Mouse (Mus musculus): ENCODE results near the gene Hps5. TPM values are rescaled to one million over a fixed set of nuclear protein-coding genes. Genes with fewer than 3 reads are reported as not detected.

Gene Hps5
- polyA plus RNA-seq, 1 experiment from 2014 or later = 10.0 TPM

GRCm38 (mm10) chr7:46727584-46727983 lies 68.3 kb downstream of the Hps5 start:
- no peaks in the 10 kb centered on the region for H3K27me3 ChIP-seq (ENCODE audit: control insufficient read depth, insufficient read depth, low read length)
- H3K4me3 ChIP-seq (ENCODE audit: control insufficient read depth in 1 of 2, insufficient read depth in 1 of 2, low read depth in 1 of 2, low read length in 2 of 2) = no peak overlapping the region
- H3K4me2 ChIP-seq (ENCODE audit: low read length) = no peak overlapping the region
- no peak overlapping the region for H3K9ac ChIP-seq (ENCODE audit: low read length)
- no peaks in the 10 kb centered on the region for H3K4me1 ChIP-seq (ENCODE audit: control insufficient read depth in 2 of 2, insufficient read depth in 2 of 2, low read length in 2 of 2)
- 67% methylated on average over 1 of the region's 1 CpGs for WGBS
- H3K9me3 ChIP-seq (ENCODE audit: control insufficient read depth, low read length) = no peaks in the 10 kb centered on the region
- no peak overlapping the region for H3K27ac ChIP-seq (replicated peaks in 1 of 2; ENCODE audit: control insufficient read depth in 1 of 2, insufficient read depth in 1 of 2, low read depth in 2 of 2, low read length in 2 of 2)
- no peaks in the 10 kb centered on the region for H3K36me3 ChIP-seq (ENCODE audit: control insufficient read depth, insufficient read depth, low read length)
- ATAC-seq (ENCODE audit: insufficient number of reproducible peaks, insufficient read depth, low FRiP score, low read depth) = no peak

- Histone ChIP-seq H3K27ac (replicated peaks in 1 of 2; ENCODE audit: control insufficient read depth in 1 of 2, insufficient read depth in 1 of 2, low read depth in 2 of 2, low read length in 2 of 2) (no peak overlapping the region), H3K4me1 (ENCODE audit: control insufficient read depth in 2 of 2, insufficient read depth in 2 of 2, low read length in 2 of 2) (no peaks in the 10 kb centered on the region), H3K27me3 (ENCODE audit: control insufficient read depth, insufficient read depth, low read length) (no peaks in the 10 kb centered on the region), H3K36me3 (ENCODE audit: control insufficient read depth, insufficient read depth, low read length) (no peaks in the 10 kb centered on the region), H3K9ac (ENCODE audit: low read length) (no peak overlapping the region), H3K4me2 (ENCODE audit: low read length) (no peak overlapping the region), H3K4me3 (ENCODE audit: control insufficient read depth in 1 of 2, insufficient read depth in 1 of 2, low read depth in 1 of 2, low read length in 2 of 2) (no peak overlapping the region), H3K9me3 (ENCODE audit: control insufficient read depth, low read length) (no peaks in the 10 kb centered on the region)
- no peak for ATAC-seq (ENCODE audit: insufficient number of reproducible peaks, insufficient read depth, low FRiP score, low read depth)
- 79% methylated on average over 5 of the region's 5 CpGs for WGBS
Measured at GRCm38 (mm10) chr7:46724396-46724795, 71.5 kb downstream of the Hps5 start.

GRCm38 (mm10) chr7:46723849-46724248 lies 72.0 kb downstream of the Hps5 start:
- WGBS = 73% methylated on average over 3 of the region's 3 CpGs
- ATAC-seq (ENCODE audit: insufficient number of reproducible peaks, insufficient read depth, low FRiP score, low read depth) = no peak
- Histone ChIP-seq H3K9ac (ENCODE audit: low read length) (no peak overlapping the region), H3K27me3 (ENCODE audit: control insufficient read depth, insufficient read depth, low read length) (no peaks in the 10 kb centered on the region), H3K36me3 (ENCODE audit: control insufficient read depth, insufficient read depth, low read length) (no peaks in the 10 kb centered on the region), H3K4me1 (ENCODE audit: control insufficient read depth in 2 of 2, insufficient read depth in 2 of 2, low read length in 2 of 2) (no peaks in the 10 kb centered on the region), H3K27ac (replicated peaks in 1 of 2; ENCODE audit: control insufficient read depth in 1 of 2, insufficient read depth in 1 of 2, low read depth in 2 of 2, low read length in 2 of 2) (no peak overlapping the region), H3K4me2 (ENCODE audit: low read length) (no peak overlapping the region), H3K4me3 (ENCODE audit: control insufficient read depth in 1 of 2, insufficient read depth in 1 of 2, low read depth in 1 of 2, low read length in 2 of 2) (no peak overlapping the region), H3K9me3 (ENCODE audit: control insufficient read depth, low read length) (no peaks in the 10 kb centered on the region)

DNA sequence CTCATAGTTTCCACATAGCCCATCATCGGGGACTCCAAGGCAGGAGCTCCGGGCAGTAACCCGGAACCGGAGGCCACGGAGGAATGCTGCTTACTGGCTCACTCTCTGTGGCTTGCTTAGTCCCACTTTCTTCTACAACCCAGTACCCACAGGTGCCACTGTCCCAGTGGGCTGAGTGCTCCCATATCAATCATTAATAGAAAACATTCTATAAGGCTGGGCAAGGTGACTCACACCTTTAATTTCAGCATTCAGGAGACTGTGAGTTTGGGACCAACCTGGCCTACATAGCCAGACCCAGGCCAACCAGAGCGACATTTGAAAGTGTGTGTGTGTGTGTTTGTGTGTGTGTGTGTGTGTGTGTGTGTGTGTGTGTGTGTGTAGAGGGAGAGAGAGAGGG lies 72.5 kb downstream of the Hps5 start:
- Histone ChIP-seq H3K4me1 (ENCODE audit: control insufficient read depth in 2 of 2, insufficient read depth in 2 of 2, low read length in 2 of 2) (no peaks in the 10 kb centered on the region), H3K9ac (ENCODE audit: low read length) (no peak overlapping the region), H3K36me3 (ENCODE audit: control insufficient read depth, insufficient read depth, low read length) (no peaks in the 10 kb centered on the region), H3K4me3 (ENCODE audit: control insufficient read depth in 1 of 2, insufficient read depth in 1 of 2, low read depth in 1 of 2, low read length in 2 of 2) (no peak overlapping the region), H3K9me3 (ENCODE audit: control insufficient read depth, low read length) (no peaks in the 10 kb centered on the region), H3K27me3 (ENCODE audit: control insufficient read depth, insufficient read depth, low read length) (no peaks in the 10 kb centered on the region), H3K27ac (replicated peaks in 1 of 2; ENCODE audit: control insufficient read depth in 1 of 2, insufficient read depth in 1 of 2, low read depth in 2 of 2, low read length in 2 of 2) (no peak overlapping the region), H3K4me2 (ENCODE audit: low read length) (no peak overlapping the region)
- no peak for ATAC-seq (ENCODE audit: insufficient number of reproducible peaks, insufficient read depth, low FRiP score, low read depth)
- WGBS = 88% methylated on average over 6 of the region's 6 CpGs

- H3K27ac ChIP-seq (replicated peaks in 1 of 2; ENCODE audit: control insufficient read depth in 1 of 2, insufficient read depth in 1 of 2, low read depth in 2 of 2, low read length in 2 of 2) = no peak overlapping the region
- H3K4me1 ChIP-seq (ENCODE audit: control insufficient read depth in 2 of 2, insufficient read depth in 2 of 2, low read length in 2 of 2) = no peaks in the 10 kb centered on the region; a peak in 1 of 4 replicates
- H3K9me3 ChIP-seq (ENCODE audit: control insufficient read depth, low read length) = no peaks in the 10 kb centered on the region
- no peaks in the 10 kb centered on the region for H3K27me3 ChIP-seq (ENCODE audit: control insufficient read depth, insufficient read depth, low read length)
- ATAC-seq (ENCODE audit: insufficient number of reproducible peaks, insufficient read depth, low FRiP score, low read depth) = no peak
- WGBS = 71% methylated on average over 9 of the region's 9 CpGs
- H3K36me3 ChIP-seq (ENCODE audit: control insufficient read depth, insufficient read depth, low read length) = no peaks in the 10 kb centered on the region
- no peak overlapping the region for H3K9ac ChIP-seq (ENCODE audit: low read length)
- no peak overlapping the region for H3K4me3 ChIP-seq (ENCODE audit: control insufficient read depth in 1 of 2, insufficient read depth in 1 of 2, low read depth in 1 of 2, low read length in 2 of 2)
- H3K4me2 ChIP-seq (ENCODE audit: low read length) = no peak overlapping the region
Measured at GRCm38 (mm10) chr7:46720460-46720859, 75.4 kb downstream of the Hps5 start.

- no peaks in the 10 kb centered on the region for H3K27me3 ChIP-seq (ENCODE audit: control insufficient read depth, insufficient read depth, low read length)
- H3K36me3 ChIP-seq (ENCODE audit: control insufficient read depth, insufficient read depth, low read length) = no peaks in the 10 kb centered on the region
- no peaks in the 10 kb centered on the region for H3K9me3 ChIP-seq (ENCODE audit: control insufficient read depth, low read length)
- WGBS = 59% methylated on average over 7 of the region's 7 CpGs
- H3K9ac ChIP-seq (ENCODE audit: low read length) = no peak overlapping the region
- no peak overlapping the region for H3K27ac ChIP-seq (replicated peaks in 1 of 2; ENCODE audit: control insufficient read depth in 1 of 2, insufficient read depth in 1 of 2, low read depth in 2 of 2, low read length in 2 of 2)
- no peak overlapping the region for H3K4me2 ChIP-seq (ENCODE audit: low read length)
- no peaks in the 10 kb centered on the region; a peak in 1 of 4 replicates for H3K4me1 ChIP-seq (ENCODE audit: control insufficient read depth in 2 of 2, insufficient read depth in 2 of 2, low read length in 2 of 2)
- H3K4me3 ChIP-seq (ENCODE audit: control insufficient read depth in 1 of 2, insufficient read depth in 1 of 2, low read depth in 1 of 2, low read length in 2 of 2) = no peak overlapping the region
- ATAC-seq (ENCODE audit: insufficient number of reproducible peaks, insufficient read depth, low FRiP score, low read depth) = no peak
Measured at GRCm38 (mm10) chr7:46719526-46719925, 76.3 kb downstream of the Hps5 start.

DNA sequence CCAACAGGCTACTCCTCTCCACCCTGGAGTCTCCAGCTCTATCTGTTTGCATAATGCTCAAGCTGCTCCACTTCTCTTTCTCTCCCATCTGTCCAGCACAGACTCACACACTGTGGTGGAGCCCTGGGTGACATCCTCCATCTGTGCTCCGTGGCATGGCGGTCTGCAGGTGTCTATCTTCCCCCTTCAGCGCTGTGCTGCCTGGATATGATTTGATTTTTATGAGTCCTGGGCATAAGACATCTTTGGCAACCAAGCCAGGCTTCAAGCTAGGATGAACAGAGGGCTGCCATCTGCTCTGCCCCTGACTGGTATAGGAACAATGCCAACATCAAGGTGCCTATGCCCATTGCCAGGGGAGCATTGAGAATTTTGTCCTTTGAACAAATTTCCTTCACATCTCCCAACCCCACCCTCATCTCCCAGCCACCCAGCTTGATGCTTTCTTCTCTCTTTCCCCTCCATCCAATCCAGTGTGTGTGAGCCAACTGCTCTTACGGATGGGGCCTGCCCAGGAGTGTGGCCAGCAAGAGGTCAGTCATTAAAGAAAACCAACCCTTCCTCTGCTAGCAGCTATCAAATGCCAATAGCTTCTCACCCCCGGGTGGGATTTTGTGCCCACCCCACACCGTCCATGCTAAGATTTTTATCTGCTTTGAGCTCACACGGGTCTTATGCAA lies 77.1 kb downstream of the Hps5 start:
- WGBS = 77% methylated on average over 7 of the region's 7 CpGs
- Histone ChIP-seq H3K9ac (ENCODE audit: low read length) (no peak overlapping the region), H3K4me2 (ENCODE audit: low read length) (no peak overlapping the region), H3K27me3 (ENCODE audit: control insufficient read depth, insufficient read depth, low read length) (no peaks in the 10 kb centered on the region), H3K36me3 (ENCODE audit: control insufficient read depth, insufficient read depth, low read length) (no peaks in the 10 kb centered on the region), H3K9me3 (ENCODE audit: control insufficient read depth, low read length) (no peaks in the 10 kb centered on the region), H3K4me3 (ENCODE audit: control insufficient read depth in 1 of 2, insufficient read depth in 1 of 2, low read depth in 1 of 2, low read length in 2 of 2) (no peak overlapping the region), H3K27ac (replicated peaks in 1 of 2; ENCODE audit: control insufficient read depth in 1 of 2, insufficient read depth in 1 of 2, low read depth in 2 of 2, low read length in 2 of 2) (no peak overlapping the region), H3K4me1 (ENCODE audit: control insufficient read depth in 2 of 2, insufficient read depth in 2 of 2, low read length in 2 of 2) (no peaks in the 10 kb centered on the region; a peak in 1 of 4 replicates)
- ATAC-seq (ENCODE audit: insufficient number of reproducible peaks, insufficient read depth, low FRiP score, low read depth) = no peak

GRCm38 (mm10) chr7:46716897-46717296 lies 79.0 kb downstream of the Hps5 start:
- Histone ChIP-seq H3K36me3 (ENCODE audit: control insufficient read depth, insufficient read depth, low read length) (no peaks in the 10 kb centered on the region), H3K4me2 (ENCODE audit: low read length) (no peak overlapping the region), H3K4me1 (ENCODE audit: control insufficient read depth in 2 of 2, insufficient read depth in 2 of 2, low read length in 2 of 2) (no peaks in the 10 kb centered on the region; a peak in 1 of 4 replicates), H3K4me3 (ENCODE audit: control insufficient read depth in 1 of 2, insufficient read depth in 1 of 2, low read depth in 1 of 2, low read length in 2 of 2) (no peak overlapping the region), H3K9me3 (ENCODE audit: control insufficient read depth, low read length) (no peaks in the 10 kb centered on the region), H3K9ac (ENCODE audit: low read length) (no peak overlapping the region), H3K27me3 (ENCODE audit: control insufficient read depth, insufficient read depth, low read length) (no peaks in the 10 kb centered on the region), H3K27ac (replicated peaks in 1 of 2; ENCODE audit: control insufficient read depth in 1 of 2, insufficient read depth in 1 of 2, low read depth in 2 of 2, low read length in 2 of 2) (no peak overlapping the region)
- 45% methylated on average over 5 of the region's 5 CpGs for WGBS
- no peak for ATAC-seq (ENCODE audit: insufficient number of reproducible peaks, insufficient read depth, low FRiP score, low read depth)

All from heart, embryonic 14.5 days (tissue).